Mouse (Mus musculus) MEL (cell line): ENCODE results near the gene Hebp2. TPM values are rescaled to one million over a fixed set of nuclear protein-coding genes. Genes with fewer than 3 reads are reported as not detected.

Source experiments
- polyA plus RNA-seq, 2 experiments: library from polyadenylated mRNA; stranded (reverse) in 1 of 2; unstranded in 1 of 2; fragments of >175 nt in 1 of 2; fragments of >200 nt in 1 of 2; gene quantifications; 2 replicates each; pipeline versions ENCODE4 v1.2.1 to v1.2.4; 2012; ENCODE audit warnings: low replicate concordance in 2 of 2, low read depth in 1 of 2; ENCODE audit not compliant: insufficient read length in 2 of 2, insufficient read depth in 1 of 2, missing spikeins in 1 of 2
- total RNA-seq: library from RNA; depleted of rRNA; stranded (reverse); fragments of 300-350 nt; gene quantifications from 2 replicates; pipeline ENCODE4 v1.2.3, GENCODE M21; 2012; rRNA removed

Gene Hebp2
- total and polyA plus RNA-seq, 3 experiments = not detected

Other genes with a start within 250 kb of the Hebp2 start
- gene Nhsl1, start 227.1 kb downstream of the Hebp2 start, total RNA-seq = not detected in 2 replicates
- gene Nhsl1, start 227.1 kb downstream of the Hebp2 start, polyA plus RNA-seq = not detected
- gene Arfgef3, start 197.9 kb upstream of the Hebp2 start, total RNA-seq = not detected in 2 replicates
- not detected for gene Arfgef3, start 197.9 kb upstream of the Hebp2 start, polyA plus RNA-seq
- gene Gm4922, start 240.7 kb upstream of the Hebp2 start, total RNA-seq = not detected in 2 replicates
- not detected for gene Gm4922, start 240.7 kb upstream of the Hebp2 start, polyA plus RNA-seq